ENCODE assay signal across 12 mouse cellular contexts in genomic region chr16:72615360-72615759, GRCm38 (mm10).
"Had no signal": no experiment of that assay in that cellular context is flagged by ENCODE, and none has a peak within 500 bp of the region (broad histone marks: within the 10 kb centered on the region; RNA-seq: fewer than 3 reads in every experiment).

No protein-coding gene starts in this region.

- DNase-seq: kidney, adult 18-20 months; kidney, postnatal 10 days; kidney, postnatal 4 days; left cerebral cortex, postnatal 4 days; lung, adult 18-20 months; right cerebral cortex, adult 18-20 months; right cerebral cortex, postnatal 25 days; thymus, adult 18-20 months; thymus, postnatal 14 days had no signal

- H3K9me3 ChIP-seq: limb, embryonic 13.5 days; neural tube, embryonic 13.5 days had no signal

- H3K36me3 ChIP-seq: limb, embryonic 13.5 days; neural tube, embryonic 13.5 days had no signal

- H3K4me3 ChIP-seq: limb, embryonic 13.5 days; neural tube, embryonic 13.5 days had no signal

- H3K27me3 ChIP-seq: neural tube, embryonic 13.5 days had no signal

- H3K27ac ChIP-seq: limb, embryonic 13.5 days; liver, embryonic 14.5 days; neural tube, embryonic 13.5 days had no signal

- H3K4me1 ChIP-seq: limb, embryonic 13.5 days had no signal

- H3K9ac ChIP-seq: limb, embryonic 13.5 days; liver, embryonic 14.5 days; neural tube, embryonic 13.5 days had no signal

- H3K4me2 ChIP-seq: limb, embryonic 13.5 days; neural tube, embryonic 13.5 days had no signal
